Mouse (Mus musculus) kidney, postnatal 14 days (tissue): ENCODE measurements around the gene Mkks.

Experiments used
- DNase-seq: peaks from one replicate; pipeline ENCODE4 v3.0.0; 2022; ENCODE audit warnings: mixed read lengths

Gene Mkks

GRCm38 (mm10) chr2:136834715-136835075 is 56.5 kb downstream of the Mkks start:
- no peak for DNase-seq

- DNase-seq = no peak
Measured at GRCm38 (mm10) chr2:136833976-136834714, 57.0 kb downstream of the Mkks start.

- peak; percentile 39 for DNase-seq
Measured at GRCm38 (mm10) chr2:136832936-136833335, 58.3 kb downstream of the Mkks start.

GRCm38 (mm10) chr2:136827612-136828011 is 63.6 kb downstream of the Mkks start:
- DNase-seq = peak; percentile 3
